Mouse (Mus musculus): ENCODE measurements around the gene Enah. TPM values are rescaled to one million over a fixed set of nuclear protein-coding genes. Genes with fewer than 3 reads are reported as not detected.

The Enah gene
- 10 to 100 TPM; 58.9 to 72.2 TPM for total RNA-seq (2021)
- long read RNA-seq, experiment 1, full-length matches to known transcripts: 2 of 19 reads
- long read RNA-seq, experiment 1, partial matches to known transcripts: 2 of 19 reads
- long read RNA-seq, experiment 1, other reads (novel, unspliced or antisense): 15 of 19 reads
- long read RNA-seq, experiment 2, full-length matches to known transcripts: 3 of 8 reads
- long read RNA-seq, experiment 2, partial matches to known transcripts: 1 of 8 reads
- long read RNA-seq, experiment 2, other reads (novel, unspliced or antisense): 4 of 8 reads

- peak; percentile 83 for DNase-seq
These were observed at the start of gene Enah for GRCm38 (mm10) chr1:182019926-182020801. Gene Enah (minus strand): TSS chr1:182019990.

GRCm38 (mm10) chr1:182068136-182068535, 48.3 kb upstream of the Enah start:
- DNase-seq: no peak

GRCm38 (mm10) chr1:182066527-182067465, 47.0 kb upstream of the Enah start:
- DNase-seq: no peak

- no peak for DNase-seq
These were observed 43.9 kb upstream of the Enah start for GRCm38 (mm10) chr1:182063716-182064115.

GRCm38 (mm10) chr1:182062801-182063200, 43.0 kb upstream of the Enah start:
- no peak for DNase-seq

GRCm38 (mm10) chr1:182061203-182061602, 41.4 kb upstream of the Enah start:
- DNase-seq: no peak

- no peak for DNase-seq
These were observed 40.0 kb upstream of the Enah start for GRCm38 (mm10) chr1:182059806-182060205.

GRCm38 (mm10) chr1:182057998-182058397, 38.2 kb upstream of the Enah start:
- DNase-seq: no peak

GRCm38 (mm10) chr1:182055122-182055521, 35.3 kb upstream of the Enah start:
- peak; percentile 49 for DNase-seq

- DNase-seq: no peak
These were observed 34.9 kb upstream of the Enah start for GRCm38 (mm10) chr1:182054651-182055050.

GRCm38 (mm10) chr1:182052973-182053372, 33.2 kb upstream of the Enah start:
- DNase-seq: no peak

GRCm38 (mm10) chr1:182052385-182052784, 32.6 kb upstream of the Enah start:
- no peak for DNase-seq

- no peak for DNase-seq
These were observed 30.0 kb upstream of the Enah start for GRCm38 (mm10) chr1:182049813-182050212.

- DNase-seq: no peak
These were observed 28.3 kb upstream of the Enah start for GRCm38 (mm10) chr1:182048101-182048500.

GRCm38 (mm10) chr1:182047016-182047690, 27.4 kb upstream of the Enah start:
- DNase-seq: peak; percentile 29

- DNase-seq: no peak
These were observed 25.4 kb upstream of the Enah start for GRCm38 (mm10) chr1:182045208-182045607.

GRCm38 (mm10) chr1:182040538-182040937, 20.7 kb upstream of the Enah start:
- no peak for DNase-seq

GRCm38 (mm10) chr1:182031757-182032156, 12.0 kb upstream of the Enah start:
- no peak for DNase-seq

GRCm38 (mm10) chr1:182031066-182031465, 11.3 kb upstream of the Enah start:
- no peak for DNase-seq

- DNase-seq: no peak
These were observed 10.3 kb upstream of the Enah start for GRCm38 (mm10) chr1:182029989-182030649.
